Mouse (Mus musculus): ENCODE measurements at regions not wholly inside any gene's neighbourhood (a gene's known extent, or its start where the extent isn't known, plus 50 kb on each side); places are given as distances from the start of the nearest gene placed in this dataset.

DNA sequence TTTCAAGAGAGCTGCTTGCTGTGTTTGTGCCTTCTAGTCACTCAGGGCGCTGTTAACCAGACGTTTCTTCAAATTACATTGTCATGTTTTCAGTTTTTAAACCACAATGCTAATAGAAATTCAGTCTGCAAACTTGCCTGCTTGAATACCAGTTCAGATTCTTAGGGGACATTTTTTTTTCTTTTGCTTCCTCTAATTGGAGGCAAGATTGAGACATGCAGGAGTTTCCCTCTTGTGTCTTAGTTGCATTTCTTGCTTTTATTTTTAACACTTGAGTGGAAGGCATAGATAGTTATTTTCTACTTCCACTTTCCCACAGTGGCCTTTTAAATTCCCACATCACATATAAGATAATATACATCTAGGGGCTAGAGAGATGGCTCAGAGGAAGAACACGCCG lies 246.8 kb downstream of the Grpr start:
- Histone ChIP-seq H3K4me1 (ENCODE audit: control insufficient read depth, insufficient read depth, low read length) (no peaks in the 10 kb centered on the region), H3K36me3 (ENCODE audit: control insufficient read depth, insufficient read depth, low read length) (no peaks in the 10 kb centered on the region), H3K4me3 (ENCODE audit: low read depth, low read length) (no peak overlapping the region), H3K9me3 (replicated peaks; ENCODE audit: control insufficient read depth, low read length) (no peaks in the 10 kb centered on the region), H3K9ac (ENCODE audit: low read length) (no peak overlapping the region), H3K4me2 (ENCODE audit: low read length) (no peak overlapping the region), H3K27ac (ENCODE audit: low read depth, low read length) (no peak overlapping the region), H3K27me3 (replicated peaks; ENCODE audit: control insufficient read depth, insufficient read depth, low read length) (no peaks in the 10 kb centered on the region)
- DNase-seq (ENCODE audit: low spot score) (no peak), ATAC-seq (no peak)
- 86% methylated on average over 4 of the region's 4 CpGs for WGBS

GRCm38 (mm10) chrX:163301045-163301444 lies 248.4 kb downstream of the Grpr start:
- H3K4me1 ChIP-seq (ENCODE audit: control insufficient read depth, insufficient read depth, low read length): no peaks in the 10 kb centered on the region
- WGBS: 91% methylated on average over 6 of the region's 6 CpGs
- H3K4me3 ChIP-seq (ENCODE audit: low read depth, low read length): no peak overlapping the region
- H3K4me2 ChIP-seq (ENCODE audit: low read length): no peak overlapping the region
- no peak overlapping the region for H3K27ac ChIP-seq (ENCODE audit: low read depth, low read length)
- DNase-seq (ENCODE audit: low spot score): no peak
- H3K27me3 ChIP-seq (replicated peaks; ENCODE audit: control insufficient read depth, insufficient read depth, low read length): no peaks in the 10 kb centered on the region
- ATAC-seq: no peak
- H3K9me3 ChIP-seq (replicated peaks; ENCODE audit: control insufficient read depth, low read length): no peaks in the 10 kb centered on the region
- no peak overlapping the region for H3K9ac ChIP-seq (ENCODE audit: low read length)
- H3K36me3 ChIP-seq (ENCODE audit: control insufficient read depth, insufficient read depth, low read length): no peaks in the 10 kb centered on the region

- Histone ChIP-seq H3K4me3 (ENCODE audit: low read depth, low read length) (no peak overlapping the region), H3K27ac (ENCODE audit: low read depth, low read length) (no peak overlapping the region)
- ATAC-seq: no peak
Measured at GRCm38 (mm10) chrX:163296956-163297628, 252.4 kb downstream of the Grpr start.

DNA sequence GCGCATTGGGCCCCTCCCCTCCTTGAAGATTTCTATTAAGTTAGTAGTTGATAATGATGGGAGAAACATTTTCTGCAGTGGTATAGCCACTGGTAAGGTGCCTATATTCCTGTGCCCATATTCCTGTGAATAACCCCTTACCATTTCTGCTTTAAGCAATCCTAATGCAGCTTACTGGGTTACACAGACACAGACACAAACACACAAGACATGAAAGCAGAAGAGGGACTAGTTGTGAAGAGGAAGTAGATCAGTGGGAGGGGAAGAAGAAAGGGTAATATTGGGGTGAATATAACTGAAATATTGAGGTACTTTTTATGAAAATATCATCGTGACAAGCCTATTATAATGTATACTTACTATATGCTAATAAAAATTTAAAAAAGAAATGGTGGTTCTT lies 288.2 kb downstream of the Grpr start:
- Histone ChIP-seq H3K4me1 (ENCODE audit: control insufficient read depth, insufficient read depth, low read length) (no peaks in the 10 kb centered on the region), H3K36me3 (ENCODE audit: control insufficient read depth, insufficient read depth, low read length) (no peaks in the 10 kb centered on the region), H3K27ac (ENCODE audit: low read depth, low read length) (no peak overlapping the region), H3K4me2 (ENCODE audit: low read length) (no peak overlapping the region), H3K27me3 (replicated peaks; ENCODE audit: control insufficient read depth, insufficient read depth, low read length) (no peaks in the 10 kb centered on the region), H3K9ac (ENCODE audit: low read length) (no peak overlapping the region), H3K9me3 (replicated peaks; ENCODE audit: control insufficient read depth, low read length) (no peaks in the 10 kb centered on the region), H3K4me3 (ENCODE audit: low read depth, low read length) (no peak overlapping the region)
- DNase-seq (ENCODE audit: low spot score): no peak
- ATAC-seq: no peak
- 92% methylated on average over 2 of the region's 2 CpGs for WGBS

More at GRCm38 (mm10) chrX:163296956-163297628, 252.4 kb downstream of the Grpr start:
- no peak overlapping the region for H3K4me2 ChIP-seq (ENCODE audit: low read length)
- H3K4me1 ChIP-seq (ENCODE audit: control insufficient read depth, insufficient read depth, low read length): no peaks in the 10 kb centered on the region
- no peak for DNase-seq (ENCODE audit: low spot score)
- WGBS: 79% methylated on average over 8 of the region's 8 CpGs
- H3K9ac ChIP-seq (ENCODE audit: low read length): no peak overlapping the region
- no peaks in the 10 kb centered on the region for H3K9me3 ChIP-seq (replicated peaks; ENCODE audit: control insufficient read depth, low read length)
- no peaks in the 10 kb centered on the region for H3K36me3 ChIP-seq (ENCODE audit: control insufficient read depth, insufficient read depth, low read length)
- H3K27me3 ChIP-seq (replicated peaks; ENCODE audit: control insufficient read depth, insufficient read depth, low read length): no peaks in the 10 kb centered on the region

GRCm38 (mm10) chrX:163253048-163253447 lies 288.6 kb upstream of the S100g start:
- ATAC-seq: no peak
- no peak overlapping the region for H3K4me3 ChIP-seq (ENCODE audit: low read depth, low read length)
- WGBS: 23% methylated on average over 2 of the region's 2 CpGs

GRCm38 (mm10) chrX:163205260-163205659 lies 240.9 kb upstream of the S100g start:
- ATAC-seq (no peak), DNase-seq (ENCODE audit: low spot score) (peak; percentile 4)
- WGBS: 95% methylated on average over 2 of the region's 2 CpGs

More at GRCm38 (mm10) chrX:163253048-163253447, 288.6 kb upstream of the S100g start:
- DNase-seq (ENCODE audit: low spot score): no peak
- Histone ChIP-seq H3K27ac (ENCODE audit: low read depth, low read length) (no peak overlapping the region), H3K4me1 (ENCODE audit: control insufficient read depth, insufficient read depth, low read length) (no peaks in the 10 kb centered on the region), H3K4me2 (ENCODE audit: low read length) (no peak overlapping the region), H3K9me3 (replicated peaks; ENCODE audit: control insufficient read depth, low read length) (no peaks in the 10 kb centered on the region), H3K9ac (ENCODE audit: low read length) (no peak overlapping the region), H3K36me3 (ENCODE audit: control insufficient read depth, insufficient read depth, low read length) (no peaks in the 10 kb centered on the region), H3K27me3 (replicated peaks; ENCODE audit: control insufficient read depth, insufficient read depth, low read length) (no peaks in the 10 kb centered on the region)

GRCm38 (mm10) chrX:163203446-163203845 lies 239.0 kb upstream of the S100g start:
- no peak overlapping the region for H3K4me3 ChIP-seq (ENCODE audit: low read depth, low read length)
- H3K4me2 ChIP-seq (ENCODE audit: low read length): no peak overlapping the region
- H3K27ac ChIP-seq (ENCODE audit: low read depth, low read length): no peak overlapping the region
- H3K4me1 ChIP-seq (ENCODE audit: control insufficient read depth, insufficient read depth, low read length): no peaks in the 10 kb centered on the region
- ATAC-seq (no peak), DNase-seq (ENCODE audit: low spot score) (no peak)
- H3K9me3 ChIP-seq (replicated peaks; ENCODE audit: control insufficient read depth, low read length): no peaks in the 10 kb centered on the region
- 95% methylated on average over 1 of the region's 1 CpGs for WGBS
- H3K9ac ChIP-seq (ENCODE audit: low read length): no peak overlapping the region
- no peaks in the 10 kb centered on the region for H3K27me3 ChIP-seq (replicated peaks; ENCODE audit: control insufficient read depth, insufficient read depth, low read length)
- no peaks in the 10 kb centered on the region for H3K36me3 ChIP-seq (ENCODE audit: control insufficient read depth, insufficient read depth, low read length)

More at GRCm38 (mm10) chrX:163205260-163205659, 240.9 kb upstream of the S100g start:
- H3K27me3 ChIP-seq (replicated peaks; ENCODE audit: control insufficient read depth, insufficient read depth, low read length): no peaks in the 10 kb centered on the region
- H3K4me3 ChIP-seq (ENCODE audit: low read depth, low read length): no peak overlapping the region
- H3K9me3 ChIP-seq (replicated peaks; ENCODE audit: control insufficient read depth, low read length): no peaks in the 10 kb centered on the region
- no peak overlapping the region for H3K4me2 ChIP-seq (ENCODE audit: low read length)
- no peaks in the 10 kb centered on the region for H3K36me3 ChIP-seq (ENCODE audit: control insufficient read depth, insufficient read depth, low read length)
- H3K27ac ChIP-seq (ENCODE audit: low read depth, low read length): no peak overlapping the region
- no peak overlapping the region for H3K9ac ChIP-seq (ENCODE audit: low read length)
- H3K4me1 ChIP-seq (ENCODE audit: control insufficient read depth, insufficient read depth, low read length): no peaks in the 10 kb centered on the region

- no peak for DNase-seq (ENCODE audit: low spot score)
- H3K4me3 ChIP-seq (ENCODE audit: low read depth, low read length): no peak overlapping the region
- no peaks in the 10 kb centered on the region for H3K4me1 ChIP-seq (ENCODE audit: control insufficient read depth, insufficient read depth, low read length)
- no peak for ATAC-seq
- 97% methylated on average over 3 of the region's 3 CpGs for WGBS
- H3K4me2 ChIP-seq (ENCODE audit: low read length): no peak overlapping the region
- no peak overlapping the region for H3K9ac ChIP-seq (ENCODE audit: low read length)
- H3K27me3 ChIP-seq (replicated peaks; ENCODE audit: control insufficient read depth, insufficient read depth, low read length): no peaks in the 10 kb centered on the region
- H3K36me3 ChIP-seq (ENCODE audit: control insufficient read depth, insufficient read depth, low read length): no peaks in the 10 kb centered on the region
- no peaks in the 10 kb centered on the region for H3K9me3 ChIP-seq (replicated peaks; ENCODE audit: control insufficient read depth, low read length)
- H3K27ac ChIP-seq (ENCODE audit: low read depth, low read length): no peak overlapping the region
Measured at GRCm38 (mm10) chrX:163181588-163181987, 217.2 kb upstream of the S100g start.

DNA sequence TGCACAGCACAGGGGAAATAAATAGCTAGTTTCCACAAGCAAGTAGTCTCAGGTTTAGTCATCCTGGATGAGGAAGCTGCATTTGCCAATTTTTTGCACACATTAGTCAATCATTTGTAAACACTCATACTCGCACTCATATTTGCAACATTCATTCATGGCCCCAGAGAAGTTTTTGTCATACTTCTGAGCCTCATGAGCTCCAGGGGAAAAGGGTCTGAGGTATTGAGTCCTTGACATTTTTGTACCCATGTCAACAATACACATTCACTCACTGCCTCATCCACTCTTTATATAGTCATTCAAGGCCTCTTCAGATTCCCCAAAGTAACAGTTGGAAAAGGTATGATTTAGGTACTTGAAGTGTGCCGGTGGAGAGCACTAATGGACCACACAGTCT lies 200.4 kb upstream of the S100g start:
- no peak overlapping the region for H3K4me2 ChIP-seq (ENCODE audit: low read length)
- no peak for DNase-seq (ENCODE audit: low spot score)
- H3K4me1 ChIP-seq (ENCODE audit: control insufficient read depth, insufficient read depth, low read length): no peaks in the 10 kb centered on the region
- H3K9me3 ChIP-seq (replicated peaks; ENCODE audit: control insufficient read depth, low read length): no peaks in the 10 kb centered on the region
- H3K36me3 ChIP-seq (ENCODE audit: control insufficient read depth, insufficient read depth, low read length): no peaks in the 10 kb centered on the region
- no peak overlapping the region for H3K9ac ChIP-seq (ENCODE audit: low read length)
- 95% methylated on average over 2 of the region's 2 CpGs for WGBS
- ATAC-seq: no peak
- H3K27ac ChIP-seq (ENCODE audit: low read depth, low read length): no peak overlapping the region
- H3K27me3 ChIP-seq (replicated peaks; ENCODE audit: control insufficient read depth, insufficient read depth, low read length): no peaks in the 10 kb centered on the region
- H3K4me3 ChIP-seq (ENCODE audit: low read depth, low read length): no peak overlapping the region
